Mouse (Mus musculus): ENCODE results near the gene Csnk1g1.

The Csnk1g1 gene

GRCm38 (mm10) chr9:66067542-66067941 lies 158.8 kb downstream of the Csnk1g1 start:
- DNase-seq (ENCODE audit: low read depth, low spot score), result no peak

GRCm38 (mm10) chr9:66068056-66068455 lies 159.3 kb downstream of the Csnk1g1 start:
- DNase-seq (ENCODE audit: low read depth, low spot score), result no peak

- peak; percentile 29 for DNase-seq (ENCODE audit: low read depth, low spot score)
Observed at GRCm38 (mm10) chr9:66068971-66069391, 160.3 kb downstream of the Csnk1g1 start.

DNA sequence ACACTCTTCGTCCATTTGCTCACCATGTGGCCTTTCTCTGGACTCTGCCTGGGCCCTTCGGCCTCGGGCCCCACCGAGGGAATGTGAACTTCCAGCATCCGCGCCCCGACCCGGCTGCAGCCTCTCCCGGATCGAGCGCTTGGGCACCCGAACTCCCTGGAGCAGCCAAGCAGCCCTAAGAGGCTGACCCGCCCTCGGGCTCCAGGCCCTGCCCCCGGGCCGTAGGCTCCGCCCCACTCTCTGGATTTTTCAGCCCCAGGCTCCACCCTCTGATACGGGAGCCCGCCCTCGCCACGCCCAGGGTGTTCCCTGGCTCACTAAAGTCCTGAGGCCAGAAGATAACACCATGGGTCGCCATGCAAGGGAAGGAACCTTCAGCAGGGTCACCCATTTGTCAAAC lies 160.9 kb downstream of the Csnk1g1 start, which contains the start of gene Snx22:
Snx22 (minus strand) TSS at position 137 of the 400 bp plus-strand sequence.
- DNase-seq (ENCODE audit: low read depth, low spot score), result peak; percentile 73

GRCm38 (mm10) chr9:66070151-66070550 lies 161.4 kb downstream of the Csnk1g1 start:
- DNase-seq (ENCODE audit: low read depth, low spot score), result no peak

- DNase-seq (ENCODE audit: low read depth, low spot score), result no peak
Observed at GRCm38 (mm10) chr9:66072754-66073153, 164.0 kb downstream of the Csnk1g1 start.

GRCm38 (mm10) chr9:66078072-66078471 lies 169.3 kb downstream of the Csnk1g1 start:
- no peak for DNase-seq (ENCODE audit: low read depth, low spot score)

DNA sequence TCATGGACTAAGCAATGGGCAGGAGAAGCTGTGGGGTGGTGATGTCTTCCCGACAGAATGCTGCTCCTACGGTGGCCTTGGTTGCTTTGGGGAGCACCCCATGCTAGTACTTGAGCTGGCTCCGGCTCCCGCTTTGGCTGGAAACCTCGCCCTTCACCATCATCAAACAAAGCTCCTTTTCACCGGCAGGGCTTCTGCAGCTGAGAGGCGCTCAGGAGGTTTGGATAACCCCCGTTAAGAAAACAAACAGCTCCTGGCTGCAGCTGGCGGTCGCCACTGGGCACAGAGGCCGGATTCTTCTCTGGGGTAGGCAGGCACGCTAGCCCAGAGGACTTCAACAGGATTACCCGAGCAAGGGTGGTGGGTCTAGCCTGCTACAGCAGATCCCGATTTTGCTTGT lies 169.8 kb downstream of the Csnk1g1 start:
- no peak for DNase-seq (ENCODE audit: low read depth, low spot score)

- no peak for DNase-seq (ENCODE audit: low read depth, low spot score)
Observed at GRCm38 (mm10) chr9:66080804-66081459, 172.2 kb downstream of the Csnk1g1 start.

DNA sequence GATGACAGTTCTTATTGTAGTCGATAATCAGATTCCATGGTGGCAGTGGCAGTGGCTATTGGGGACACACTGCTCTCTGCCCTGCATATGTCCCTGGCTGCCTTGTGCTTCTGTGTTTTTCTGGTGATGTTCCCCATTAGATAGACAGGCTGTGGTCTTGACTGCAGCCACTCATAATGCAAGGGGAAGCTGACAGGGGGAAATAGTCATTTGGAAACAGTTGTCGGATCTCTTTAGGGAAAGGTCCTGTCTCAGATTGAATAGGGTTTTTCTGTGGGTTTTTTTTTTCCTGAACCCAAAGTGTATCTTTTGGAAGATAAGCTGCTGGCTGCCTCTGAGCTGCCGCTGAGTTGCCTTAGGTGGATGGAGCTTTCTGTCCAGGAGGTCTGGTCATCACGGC lies 173.3 kb downstream of the Csnk1g1 start:
- no peak for DNase-seq (ENCODE audit: low read depth, low spot score)

GRCm38 (mm10) chr9:66084171-66084570 lies 175.4 kb downstream of the Csnk1g1 start:
- no peak for DNase-seq (ENCODE audit: low read depth, low spot score)

DNA sequence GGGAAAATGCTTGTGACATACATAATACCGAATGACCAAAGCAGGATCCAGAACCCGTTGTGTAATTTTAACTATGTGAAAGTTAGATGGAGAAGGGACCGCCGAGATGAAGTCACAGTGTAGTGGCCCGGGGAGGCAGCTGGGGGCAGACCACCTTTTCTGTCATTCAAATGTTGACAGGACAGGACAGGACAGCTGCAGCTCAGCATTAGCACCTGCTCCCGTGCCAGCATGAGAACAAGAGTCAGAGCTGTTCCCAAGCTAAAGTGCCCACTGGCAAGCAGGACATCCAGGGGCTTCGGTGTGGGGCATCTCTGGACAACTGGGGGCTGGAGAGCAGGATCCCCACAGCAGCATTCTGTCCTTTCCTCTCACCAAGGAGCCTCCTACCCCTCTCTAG lies 178.3 kb downstream of the Csnk1g1 start:
- no peak for DNase-seq (ENCODE audit: low read depth, low spot score)

- peak; percentile 16 for DNase-seq (ENCODE audit: low read depth, low spot score)
Observed at GRCm38 (mm10) chr9:66088411-66088810, 179.7 kb downstream of the Csnk1g1 start.

- DNase-seq (ENCODE audit: low read depth, low spot score), result no peak
Observed at GRCm38 (mm10) chr9:66090593-66091244, 182.0 kb downstream of the Csnk1g1 start.

GRCm38 (mm10) chr9:66091327-66092231 lies 182.9 kb downstream of the Csnk1g1 start:
- DNase-seq (ENCODE audit: low read depth, low spot score), result no peak

DNA sequence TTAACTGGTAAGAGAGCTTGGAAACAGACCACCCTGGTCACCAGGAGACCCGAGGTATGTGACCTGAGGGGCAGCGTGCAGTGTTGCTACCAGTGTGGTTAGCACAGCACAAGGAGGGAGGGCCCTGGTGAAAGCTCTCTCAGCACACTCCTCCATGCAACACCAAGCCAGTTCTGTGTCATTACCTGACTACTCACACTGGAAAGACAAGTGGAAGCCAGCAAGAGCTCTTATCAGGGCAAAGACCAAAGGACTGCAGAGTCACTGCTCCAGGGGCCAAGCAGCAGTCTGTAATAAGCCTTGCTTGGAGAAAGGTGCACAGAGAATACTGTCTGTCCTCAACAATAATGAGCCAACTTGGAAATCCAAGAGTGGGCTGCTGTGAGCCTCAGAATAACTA lies 183.9 kb downstream of the Csnk1g1 start:
- DNase-seq (ENCODE audit: low read depth, low spot score), result no peak
